Mouse (Mus musculus) C2C12 (cell line): ENCODE measurements at regions not wholly inside any gene's neighbourhood (a gene's known extent, or its start where the extent isn't known, plus 50 kb on each side); places are given as distances from the start of the nearest gene placed in this dataset.

ENCODE experiments used
- CEBPB ChIP-seq: IDR thresholded peaks from one replicate; pipeline ENCODE4 v1.6.1; 2011; ENCODE audit warnings: low read depth, mild to moderate bottlenecking, control low read depth, moderate library complexity
- CTCF ChIP-seq: IDR thresholded peaks from one replicate; pipeline ENCODE4 v1.5.1; 2011; ENCODE audit not compliant: control insufficient read depth, insufficient read depth, insufficient read length
- FOSL1 ChIP-seq: IDR thresholded peaks from one replicate; pipeline ENCODE4 v1.8.0; 2011; ENCODE audit warnings: mild to moderate bottlenecking, low read length; ENCODE audit not compliant: poor library complexity, insufficient read depth, severe bottlenecking
- MAX ChIP-seq: IDR thresholded peaks from one replicate; pipeline ENCODE4 v1.6.1; 2011; ENCODE audit warnings: mild to moderate bottlenecking, control low read depth
- MYOD1 ChIP-seq: IDR thresholded peaks from one replicate; pipeline ENCODE4 v1.6.1; 2011; ENCODE audit warnings: low read depth; ENCODE audit not compliant: control insufficient read depth, insufficient read length
- MYOG ChIP-seq: IDR thresholded peaks from one replicate; pipeline ENCODE4 v1.6.1; 2011; ENCODE audit not compliant: control insufficient read depth, insufficient read length; ENCODE audit errors: extremely low read depth
- USF1 ChIP-seq: IDR thresholded peaks from one replicate; pipeline ENCODE4 v1.6.1; 2011; ENCODE audit warnings: low read depth, mild to moderate bottlenecking, control low read depth, moderate library complexity

GRCm38 (mm10) chr9:67117639-67118038 lies 68.4 kb upstream of the Tpm1 start:
- TF ChIP-seq CEBPB, result no peak
- TF ChIP-seq CTCF, result no peak
- no peak for TF ChIP-seq USF1
- TF ChIP-seq FOSL1, result no peak
- no peak for TF ChIP-seq MYOG
- TF ChIP-seq MAX, result no peak
- no peak for TF ChIP-seq MYOD1
